Mouse (Mus musculus): ENCODE measurements around the gene Obp2a.

DNA sequence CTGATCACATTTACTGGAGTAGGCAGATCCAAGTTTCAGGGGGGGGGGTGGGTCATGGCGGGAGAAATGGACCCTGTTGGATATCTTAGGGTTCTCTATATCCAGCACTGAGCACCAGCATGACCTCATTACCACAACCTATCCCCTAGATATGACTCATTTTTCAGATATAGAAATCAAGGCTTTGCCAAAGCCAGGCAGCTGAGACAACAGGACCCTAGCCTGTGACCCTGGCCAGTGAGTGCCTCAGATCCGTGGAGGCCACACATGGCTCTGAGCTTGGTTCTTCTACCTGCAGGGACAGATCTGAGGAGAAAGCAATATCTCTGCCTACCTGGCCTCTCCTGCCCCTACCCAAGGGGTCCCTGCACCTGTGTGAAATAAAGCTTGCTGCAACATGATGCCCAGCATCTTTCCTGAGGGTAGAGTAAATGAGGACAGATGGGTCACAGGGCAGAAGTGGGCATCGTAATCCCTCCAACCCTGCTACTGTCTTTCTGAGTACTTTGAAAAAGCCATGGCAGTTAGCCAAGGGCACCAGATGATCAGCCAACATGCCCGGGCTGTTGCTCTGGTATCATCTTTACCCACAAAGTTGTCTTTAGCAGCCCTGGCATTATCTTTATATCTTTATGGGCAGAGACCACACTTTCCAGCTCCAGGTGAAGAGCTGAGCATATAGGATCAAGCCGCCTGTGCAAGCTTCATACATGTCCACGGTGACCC, 38.4 kb upstream of the Obp2a start:
- no peak for TF ChIP-seq CTCF (IDR thresholded peaks at IDR 0.05; ENCODE audit: control insufficient read depth, insufficient read depth, low read length)
- no peak for TF ChIP-seq POLR2A (IDR thresholded peaks at IDR 0.05; ENCODE audit: borderline replicate concordance, control insufficient read depth, low read depth, low read length)

Measured in bone marrow, adult 2 months (tissue).